Mouse (Mus musculus) erythroblast, adult 5-6 weeks (primary cell): ENCODE data around the gene Kcne2. TPM values are rescaled to one million over a fixed set of nuclear protein-coding genes. Genes with fewer than 3 reads are reported as not detected.

Experiments used
- ATAC-seq: replicated peaks from 2 replicates; pipeline ENCODE4 v1.8.0; 2016; ENCODE audit warnings: moderate number of reproducible peaks, mild to moderate bottlenecking, moderate TSS enrichment, inconsistent platforms; ENCODE audit not compliant: poor library complexity, low FRiP score, severe bottlenecking
- total RNA-seq, 2 experiments: library from RNA; stranded (forward) in 1 of 2; stranded (reverse) in 1 of 2; fragments of 150-400 nt in 1 of 2; fragments of 200-764, 138-1000 nt in 1 of 2; gene quantifications; 2 replicates each; pipeline versions ENCODE4 v1.2.3 to v1.2.4; 2015 to 2017; ENCODE audit warnings: low replicate concordance in 2 of 2

Kcne2 gene
- total RNA-seq, 2 experiments from 2014 or later = not detected

GRCm38 (mm10) chr16:92305519-92305918, 13.3 kb downstream of the Kcne2 start:
- ATAC-seq = no peak

DNA sequence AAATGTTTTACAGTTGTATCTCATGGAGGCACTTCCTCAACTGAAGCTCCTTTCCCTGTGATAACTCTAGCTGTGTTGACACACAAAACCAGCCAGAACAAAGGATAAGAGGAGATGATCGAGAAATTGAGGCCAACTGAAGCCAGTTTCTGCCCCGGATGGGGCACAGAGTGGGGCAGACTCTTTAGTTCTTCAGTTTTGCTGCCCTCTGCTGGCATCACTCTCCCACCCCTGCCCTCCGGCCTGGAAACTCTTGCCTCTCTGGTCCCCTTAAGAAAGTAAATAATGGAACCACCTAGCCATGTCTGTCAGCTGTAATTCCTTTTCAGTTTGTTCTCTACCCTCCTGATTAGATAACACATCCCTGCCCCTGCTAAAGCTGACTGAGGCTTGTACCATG, 15.8 kb downstream of the Kcne2 start:
- no peak for ATAC-seq

DNA sequence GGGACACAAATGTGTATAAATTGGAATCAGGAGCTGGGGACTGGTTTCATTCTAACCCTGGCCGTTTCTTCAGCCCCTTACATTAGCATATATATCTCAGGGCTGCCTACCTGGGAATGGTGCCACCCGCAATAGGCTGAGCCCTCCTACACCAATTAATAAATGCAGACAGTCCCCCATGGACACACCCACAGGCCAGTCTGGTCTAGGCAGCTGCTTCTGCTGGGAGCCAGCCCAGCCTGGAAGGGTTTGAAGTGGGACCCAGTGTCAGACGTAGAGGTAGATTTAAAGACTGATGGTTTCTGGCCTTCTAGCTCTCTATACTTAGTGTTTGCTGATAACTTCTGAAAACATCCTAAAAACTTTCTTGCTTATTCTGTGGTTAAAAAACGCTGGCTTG, 16.9 kb downstream of the Kcne2 start:
- ATAC-seq = no peak

GRCm38 (mm10) chr16:92313953-92314741, 22.0 kb downstream of the Kcne2 start:
- ATAC-seq = peak; percentile 74

DNA sequence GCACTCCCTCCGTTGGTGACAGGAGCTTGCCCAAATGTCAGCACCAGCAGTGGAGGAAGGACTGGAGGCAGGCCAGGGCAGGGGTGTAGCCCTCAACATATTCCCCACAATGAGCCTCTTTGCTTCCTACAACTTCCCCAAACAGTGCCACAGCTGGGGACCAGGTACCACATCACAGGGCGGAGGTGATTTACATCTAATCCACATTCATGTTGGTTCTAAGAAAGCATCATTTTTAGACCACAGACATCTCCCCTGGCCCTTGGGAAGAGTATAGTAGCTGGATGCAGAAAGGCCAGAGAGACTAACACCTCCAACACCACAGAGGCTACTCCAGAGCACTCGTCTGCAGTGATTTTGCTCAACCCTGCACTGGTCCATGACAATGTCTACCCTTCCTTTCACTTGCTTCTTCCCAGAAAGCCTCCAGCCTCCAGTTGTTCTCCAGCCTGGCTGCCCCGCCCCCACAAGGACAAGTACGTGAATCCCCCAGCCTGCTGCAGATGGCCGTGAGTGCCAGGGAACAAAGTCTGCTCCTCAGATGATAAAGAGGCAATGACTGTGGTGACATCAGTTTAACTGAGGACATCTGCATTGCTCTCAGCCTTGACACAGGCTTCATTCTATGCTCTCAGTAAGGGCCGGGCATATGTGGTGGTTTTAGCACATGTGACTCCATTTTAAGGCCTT, 24.0 kb downstream of the Kcne2 start:
- ATAC-seq = no peak

- peak; percentile 68; the same call in 1 of the 2 replicates for ATAC-seq
These were observed 27.3 kb downstream of the Kcne2 start for GRCm38 (mm10) chr16:92319353-92320109.

DNA sequence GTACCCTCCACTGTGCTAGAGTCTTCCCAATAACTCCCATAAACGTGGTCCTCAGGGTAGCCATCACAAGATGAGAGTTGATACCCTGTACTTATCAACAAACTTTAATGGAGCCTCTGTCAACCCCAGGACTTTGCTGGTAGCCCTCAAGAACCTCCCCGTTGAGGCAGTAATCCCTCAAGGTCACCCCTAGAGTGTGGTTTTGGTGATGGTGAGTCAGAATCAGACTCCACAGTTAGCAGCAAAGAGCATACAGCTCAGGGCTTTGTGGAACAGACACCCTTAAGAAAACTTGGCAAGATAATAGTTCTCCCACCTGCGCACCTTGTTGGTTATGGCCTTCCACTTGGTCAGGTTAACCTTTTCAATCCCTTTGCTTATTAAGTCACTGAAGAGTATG, 28.2 kb downstream of the Kcne2 start:
- no peak for ATAC-seq

DNA sequence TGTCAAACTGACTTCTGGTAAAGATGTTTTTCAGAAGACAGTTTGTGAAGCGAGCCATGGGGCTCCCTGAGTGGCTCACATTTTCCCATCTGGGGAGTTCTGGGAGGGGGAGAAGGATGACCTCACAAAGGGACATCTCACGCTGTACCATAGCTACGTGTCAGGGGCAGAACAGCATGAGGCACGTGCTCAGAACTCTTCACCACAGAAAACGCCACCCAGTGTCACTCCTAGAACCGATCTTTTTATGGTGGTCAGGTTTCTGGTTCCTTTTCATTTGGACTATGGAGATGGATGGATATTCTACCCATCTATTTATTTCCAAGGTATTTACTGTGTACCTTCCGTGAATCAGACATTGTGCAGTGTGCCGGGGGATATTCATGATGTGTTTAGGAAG, 29.2 kb downstream of the Kcne2 start, which contains the start of gene Fam243:
Gene Fam243, minus strand, starts transcription at position 101 of the 400 bp plus-strand sequence.
- ATAC-seq = no peak

GRCm38 (mm10) chr16:92324309-92325061, 32.3 kb downstream of the Kcne2 start:
- no peak for ATAC-seq

DNA sequence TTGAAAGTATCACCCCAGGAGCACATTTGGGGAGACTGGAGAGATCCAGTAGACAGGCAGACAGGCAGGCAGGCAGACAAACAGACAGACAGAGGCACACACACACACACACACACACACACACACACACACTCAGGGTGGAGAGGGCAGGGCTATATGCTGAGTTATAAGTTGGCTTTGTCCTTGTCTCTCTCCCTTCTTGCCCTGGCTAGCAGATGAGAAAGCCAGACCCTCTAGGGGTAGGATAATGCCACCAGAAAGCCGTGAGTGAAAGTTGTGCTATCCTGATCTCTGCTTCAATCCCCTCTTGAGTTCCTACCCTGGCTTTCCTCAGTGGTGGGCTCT, 32.8 kb downstream of the Kcne2 start:
- no peak for ATAC-seq

DNA sequence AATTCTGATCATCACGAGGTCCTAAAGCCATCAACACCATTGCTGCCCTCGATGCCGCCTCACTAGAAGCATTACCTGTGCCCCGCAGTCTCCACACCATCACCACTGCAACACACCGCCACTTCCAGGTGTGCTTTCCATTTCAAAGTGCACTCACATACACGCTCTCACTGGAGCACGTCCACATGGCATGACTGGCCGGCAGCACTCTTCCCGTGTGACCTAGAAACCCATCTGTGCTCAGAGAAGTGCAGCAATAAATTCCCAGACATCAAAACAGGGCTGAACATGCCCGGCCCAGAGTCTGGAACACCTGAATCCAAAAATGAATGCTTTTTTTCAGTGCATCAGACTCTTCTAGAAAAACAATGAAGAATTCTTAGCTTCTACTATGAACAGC, 35.7 kb downstream of the Kcne2 start:
- ATAC-seq = no peak

DNA sequence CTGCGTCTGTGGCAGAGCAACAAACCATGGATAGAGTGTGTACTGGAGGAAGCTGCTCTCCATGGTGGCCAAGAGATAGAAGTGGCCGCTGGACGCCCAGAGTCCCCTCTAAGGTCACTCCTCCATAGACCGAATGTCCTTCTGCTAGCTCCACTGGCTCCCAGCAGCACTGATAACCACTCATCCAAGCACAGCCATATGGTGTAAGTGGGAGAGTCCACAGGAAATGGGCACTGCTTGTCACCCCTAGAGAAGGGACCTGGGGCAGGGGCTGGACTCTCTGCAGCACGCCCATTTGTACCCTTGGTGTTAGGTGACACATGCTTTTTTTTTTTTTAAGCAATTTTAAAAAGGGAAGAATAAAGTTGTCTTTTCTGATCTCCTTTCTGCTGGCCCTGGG, 38.8 kb downstream of the Kcne2 start:
- ATAC-seq = no peak

DNA sequence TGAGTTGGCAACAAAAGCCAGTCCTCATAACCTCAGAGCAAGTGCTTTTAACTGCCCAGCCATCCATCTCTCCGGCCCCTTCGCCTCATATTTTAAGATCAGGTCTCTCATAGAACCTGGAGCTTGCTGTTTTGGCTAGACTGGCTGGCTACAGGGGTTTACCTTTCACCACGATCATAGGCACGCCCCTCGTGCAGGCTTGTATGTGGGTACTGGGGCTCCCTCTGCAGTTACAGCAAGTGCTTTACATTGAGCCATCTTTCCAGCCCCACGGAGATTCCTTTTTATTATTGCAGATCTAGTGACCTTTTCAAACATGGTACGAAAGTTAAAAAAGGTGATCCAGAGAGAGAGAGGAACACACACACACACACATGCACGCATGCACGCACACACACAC, 42.4 kb downstream of the Kcne2 start:
- ATAC-seq = no peak

DNA sequence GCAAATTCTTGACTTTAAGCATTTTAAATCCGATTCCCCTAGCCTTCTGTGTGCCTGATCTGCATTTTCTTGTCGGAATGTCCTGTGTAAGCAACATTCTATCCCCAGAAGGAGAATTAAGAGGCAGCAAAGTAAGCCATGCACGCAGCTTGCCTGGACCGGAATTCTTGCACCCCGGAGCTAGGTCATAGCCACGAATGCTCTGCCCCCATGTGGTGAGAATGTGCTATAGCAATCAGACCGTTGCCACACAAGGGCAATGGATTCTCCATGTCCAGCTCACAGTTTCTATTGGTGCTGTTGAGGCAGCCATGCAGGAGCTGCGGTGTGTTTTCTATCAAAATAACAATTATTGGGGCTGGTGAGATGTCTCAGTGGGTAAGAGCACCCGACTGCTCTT, 44.1 kb downstream of the Kcne2 start:
- ATAC-seq = peak; percentile 69; the same call in 1 of the 2 replicates

DNA sequence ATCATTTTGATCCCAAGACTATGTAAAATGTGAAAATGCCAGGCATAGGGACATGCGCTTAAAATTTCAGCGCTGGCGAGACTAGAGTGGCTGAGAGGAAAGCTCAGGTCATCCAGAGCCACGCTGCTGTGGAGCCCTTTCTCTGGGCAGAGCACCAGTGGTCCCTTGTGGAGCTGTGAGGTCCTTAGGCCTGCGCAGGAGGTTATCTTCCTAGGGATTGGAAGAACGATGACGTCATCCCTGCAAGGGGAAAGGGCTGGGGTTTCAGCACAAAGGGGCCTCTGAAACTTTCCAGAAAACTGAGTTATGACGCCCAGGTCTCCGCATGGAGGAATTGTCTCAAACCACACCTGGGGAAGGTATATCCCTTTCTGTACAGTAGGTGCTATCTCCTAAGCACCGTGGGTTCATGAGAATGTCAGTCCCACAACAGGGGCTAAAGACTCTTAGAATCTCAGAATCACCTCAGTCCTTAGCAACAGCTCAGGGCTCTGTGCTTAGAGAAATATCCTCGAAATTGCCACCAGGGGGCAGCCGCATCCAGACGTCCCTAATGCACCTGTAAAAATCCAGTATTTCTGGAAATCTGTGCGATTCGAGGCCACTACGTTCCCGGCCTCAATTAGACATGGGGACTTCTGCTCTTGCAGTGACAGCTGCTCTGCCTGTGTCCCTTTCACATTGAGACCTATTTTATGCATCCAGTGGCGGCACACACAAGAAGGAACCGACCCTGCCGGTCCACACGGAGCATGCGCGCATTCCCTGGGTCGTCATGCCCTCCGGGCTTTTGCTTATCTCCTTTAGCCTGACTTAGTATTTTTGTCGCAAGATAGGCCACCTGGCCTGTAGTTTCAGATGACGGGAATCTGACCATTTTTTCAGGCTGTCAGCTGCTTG, 48.7 kb downstream of the Kcne2 start:
- ATAC-seq = 0 out of 2 replicates have a peak, but pooled peaks have one; percentile 71

DNA sequence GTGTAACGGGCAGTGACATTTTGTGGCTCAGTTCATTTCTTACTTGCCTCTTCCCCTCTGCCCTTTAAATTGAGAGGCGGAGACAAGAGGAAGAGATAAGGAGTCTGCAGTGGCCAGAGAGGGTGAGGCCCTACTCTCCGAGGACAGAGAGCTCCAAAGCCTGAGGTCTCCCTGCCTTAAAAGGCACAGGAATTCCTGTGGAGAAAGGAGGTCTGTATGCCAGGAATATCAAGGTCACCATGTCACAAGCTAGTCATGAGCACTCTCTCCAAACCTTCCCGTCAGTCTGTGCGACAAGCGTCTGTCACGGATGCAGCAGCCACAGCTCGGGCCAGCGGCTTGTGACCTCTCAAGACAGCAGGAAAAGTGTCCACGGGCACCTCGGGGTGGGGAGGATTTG, 53.0 kb downstream of the Kcne2 start:
- ATAC-seq = no peak

GRCm38 (mm10) chr16:92346297-92346916, 54.2 kb downstream of the Kcne2 start:
- no peak for ATAC-seq
